Mouse (Mus musculus) olfactory bulb, adult 2 months (tissue): Measurements from ENCODE around the gene Atf3.

Experiments used
- CTCF ChIP-seq: fragments of 200-500 bp; IDR thresholded peaks from 2 replicates; pipeline ENCODE4 v1.5.1; 2012; ENCODE audit warnings: low read depth, mild to moderate bottlenecking, low read length, moderate library complexity; ENCODE audit not compliant: insufficient read depth
- POLR2A ChIP-seq: fragments of 200-500 bp; IDR thresholded peaks from 2 replicates; pipeline ENCODE4 v1.6.1; 2012; ENCODE audit warnings: mild to moderate bottlenecking, low read depth, low read length, moderate library complexity; ENCODE audit not compliant: insufficient read depth

DNA sequence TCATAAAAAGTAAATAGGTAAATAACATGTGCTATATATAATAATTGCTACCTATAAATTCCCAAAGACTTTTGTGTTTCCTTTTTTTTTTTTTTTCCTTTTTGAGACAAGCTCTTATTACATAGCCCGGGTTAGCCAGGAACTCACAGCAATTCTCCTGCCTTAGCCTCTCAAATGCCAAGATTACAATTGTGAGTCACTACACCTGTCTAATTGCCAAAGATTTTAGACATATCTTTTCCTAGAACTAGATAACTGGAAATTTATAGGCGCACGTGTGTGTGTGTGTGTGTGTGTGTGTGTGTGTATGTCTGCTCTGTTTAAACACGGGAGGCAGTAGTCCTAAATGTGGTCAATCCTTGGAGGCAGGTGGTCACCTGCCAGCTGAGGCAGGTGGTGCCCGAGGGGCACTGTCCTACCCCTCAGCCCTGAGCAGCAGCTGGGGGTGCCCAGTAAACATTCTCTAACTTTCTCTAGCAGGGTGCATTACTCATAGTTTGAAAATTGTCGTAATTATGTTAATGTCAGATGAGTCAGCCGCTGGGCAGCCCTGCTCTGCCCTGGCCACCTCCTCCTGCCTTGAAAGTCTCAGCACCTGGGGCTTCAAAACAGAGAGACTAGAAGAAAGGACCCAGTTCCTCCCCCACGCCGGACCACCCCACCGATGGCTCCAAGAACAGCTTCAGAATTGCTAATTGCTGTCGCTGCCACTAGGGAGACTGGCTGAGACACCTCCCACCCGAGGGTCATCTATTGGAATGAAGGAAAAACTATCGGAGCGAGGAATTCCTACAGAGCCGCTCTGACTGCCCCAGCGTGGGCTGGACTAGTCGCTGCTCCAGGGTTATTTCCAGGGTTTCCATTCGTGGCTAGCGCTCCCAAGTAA, 1.8 kb downstream of the Atf3 start:
- no peak for TF ChIP-seq POLR2A
- no peak for TF ChIP-seq CTCF
